Mouse (Mus musculus) lung, embryonic 15.5 days (tissue): ENCODE results near the gene Polr2a. TPM values are rescaled to one million over a fixed set of nuclear protein-coding genes. Genes with fewer than 3 reads are reported as not detected.
"Not testable (repeated sequence)": the region's sequence is repeated elsewhere in the genome, so short reads cannot be mapped to it uniquely, and the experiment has no call there.

Experiments used
- ATAC-seq: fragments of 200-750 bp; cut with Nextera tagmentation; 2 replicates; pipeline ENCODE4 v1.8.0; 2017; ENCODE audit warnings: moderate number of reproducible peaks, borderline replicate concordance; ENCODE audit not compliant: low FRiP score, low TSS enrichment; ENCODE audit errors: extremely low read depth
- H3K27ac ChIP-seq: fragments of 300-500 bp; sonication (generic); 2 replicates; pipeline ENCODE4 v1.5.1; 2015; ENCODE audit warnings: moderate library complexity, mild to moderate bottlenecking, inconsistent platforms
- H3K27me3 ChIP-seq: fragments of 300-500 bp; sonication (generic); 2 replicates; pipeline ENCODE4 v1.6.1; 2015; ENCODE audit warnings: inconsistent platforms
- H3K36me3 ChIP-seq: fragments of 300-500 bp; sonication (generic); 2 replicates; pipeline ENCODE4 v1.6.1; 2015; ENCODE audit warnings: inconsistent platforms
- H3K4me1 ChIP-seq: fragments of 300-500 bp; sonication (generic); 2 replicates; pipeline ENCODE4 v1.6.1; 2015; ENCODE audit warnings: inconsistent platforms
- H3K4me2 ChIP-seq: fragments of 300-500 bp; sonication (generic); 2 replicates; pipeline ENCODE4 v1.6.1; 2015; ENCODE audit warnings: inconsistent platforms, mild to moderate bottlenecking, moderate library complexity
- H3K4me3 ChIP-seq: fragments of 300-500 bp; sonication (generic); 2 replicates; pipeline ENCODE4 v1.5.1; 2015; ENCODE audit warnings: mild to moderate bottlenecking, inconsistent platforms
- H3K9ac ChIP-seq: fragments of 300-500 bp; sonication (generic); 2 replicates; pipeline ENCODE4 v1.6.1; 2015; ENCODE audit warnings: inconsistent platforms
- H3K9me3 ChIP-seq: fragments of 300-500 bp; sonication (generic); 2 replicates; pipeline ENCODE4 v1.6.1; 2016; ENCODE audit warnings: inconsistent platforms
- WGBS: fragments of 180-500 bp; shearing (Covaris S2); methylation state at CpG from one replicate; pipeline ENCODE4 v1.1.7; 2015; 5-methylcytosine and 5-hydroxymethylcytosine counted together
- polyA plus RNA-seq: library from polyadenylated mRNA; unstranded; fragments of >200 nt; fragmentation: Nextera tagmentation; extraction: Ambion mirVana; gene quantifications from 2 replicates; pipeline ENCODE4 v1.2.1, GENCODE M21; 2015

Polr2a gene
- polyA plus RNA-seq, 1 experiment from 2014 or later = 31.6 TPM

DNA sequence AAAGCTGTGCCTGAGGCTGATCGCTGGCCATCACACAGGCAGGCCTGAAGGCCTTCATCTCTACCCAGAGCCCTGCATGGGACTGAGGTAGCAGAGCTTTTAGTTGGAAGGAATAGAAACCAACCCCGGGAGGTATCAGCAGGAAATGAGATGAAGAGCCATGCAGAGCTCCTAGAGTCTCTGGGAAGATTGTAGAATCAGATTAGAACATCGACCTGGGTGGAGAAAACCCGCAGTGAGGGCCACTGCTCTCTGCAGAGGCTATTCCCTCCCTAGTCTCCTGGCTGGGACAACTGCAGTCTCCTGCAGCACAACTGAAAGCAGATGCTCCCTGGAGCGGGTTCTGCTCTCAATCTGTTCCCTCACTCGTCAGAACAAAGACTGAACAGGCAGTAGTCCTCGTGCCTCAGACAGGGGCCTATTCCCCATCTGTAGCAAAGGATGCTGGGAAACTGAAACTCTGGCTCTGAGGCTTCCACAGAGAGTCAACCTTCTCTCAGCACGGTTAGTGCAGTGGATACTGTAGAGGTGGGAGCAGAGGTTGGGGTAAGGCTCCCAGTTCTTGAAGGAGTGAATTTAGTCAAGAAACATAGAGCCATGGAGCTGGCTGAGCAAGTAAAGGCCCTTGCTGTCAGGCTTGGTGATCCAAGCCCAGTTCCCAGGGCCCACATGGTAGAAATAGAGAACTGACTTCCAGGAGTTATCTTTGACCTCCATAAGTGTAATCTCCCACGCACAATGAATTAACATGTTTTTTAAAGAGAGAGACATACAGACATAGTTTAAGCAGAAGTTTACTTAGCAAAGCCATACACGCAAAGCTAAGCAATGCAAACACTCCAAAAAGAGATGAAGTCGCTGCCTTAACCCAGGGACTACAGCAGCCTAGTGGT lies 48.6 kb downstream of the Polr2a start:
- no peak overlapping the region for H3K27ac ChIP-seq
- no peak for ATAC-seq
- H3K9me3 ChIP-seq = no peaks in the 10 kb centered on the region
- no peaks in the 10 kb centered on the region for H3K27me3 ChIP-seq
- no peak overlapping the region for H3K9ac ChIP-seq
- WGBS = 45% methylated on average over 11 of the region's 11 CpGs
- H3K4me3 ChIP-seq = no peak overlapping the region
- no peak overlapping the region for H3K4me2 ChIP-seq
- H3K4me1 ChIP-seq = no peaks in the 10 kb centered on the region
- H3K36me3 ChIP-seq = no peaks in the 10 kb centered on the region

DNA sequence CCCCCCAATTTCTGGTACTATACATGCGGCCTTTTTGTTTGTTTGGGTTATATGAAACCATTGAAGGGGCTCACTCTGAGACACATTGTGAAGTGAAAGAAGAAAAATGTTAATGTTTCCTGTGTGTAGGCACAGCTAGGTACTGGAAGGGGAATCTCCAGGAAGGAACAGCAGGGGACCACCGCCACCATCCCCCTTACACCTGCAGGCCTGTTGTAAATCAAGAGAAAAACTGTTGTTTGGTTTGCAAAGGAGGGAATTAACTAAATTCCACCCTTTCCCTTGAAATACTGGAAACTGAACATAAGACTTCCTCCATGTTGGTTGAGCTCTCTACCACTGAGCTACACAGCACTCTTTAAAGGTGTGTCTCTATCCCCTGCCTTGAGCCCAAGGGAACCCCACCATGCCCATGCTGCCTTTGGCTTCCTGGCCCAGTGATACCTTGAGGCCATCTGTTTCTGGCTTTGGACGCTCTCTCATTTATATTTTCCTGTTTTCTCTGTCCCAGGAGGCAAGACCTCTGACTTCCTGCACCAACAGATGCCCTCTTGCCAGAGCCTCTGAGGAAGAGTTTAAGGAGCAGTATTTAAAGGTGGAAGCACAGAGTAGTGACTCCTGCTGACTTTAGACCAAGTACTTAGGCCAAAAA lies 49.7 kb downstream of the Polr2a start:
- H3K9ac ChIP-seq = no peak overlapping the region
- H3K4me1 ChIP-seq = no peaks in the 10 kb centered on the region
- H3K4me3 ChIP-seq = no peak overlapping the region
- H3K27me3 ChIP-seq = no peaks in the 10 kb centered on the region
- ATAC-seq = no peak
- no peak overlapping the region for H3K4me2 ChIP-seq
- H3K9me3 ChIP-seq = no peaks in the 10 kb centered on the region
- no peak overlapping the region for H3K27ac ChIP-seq
- no peaks in the 10 kb centered on the region for H3K36me3 ChIP-seq
- WGBS = 67% methylated on average over 3 of the region's 3 CpGs

DNA sequence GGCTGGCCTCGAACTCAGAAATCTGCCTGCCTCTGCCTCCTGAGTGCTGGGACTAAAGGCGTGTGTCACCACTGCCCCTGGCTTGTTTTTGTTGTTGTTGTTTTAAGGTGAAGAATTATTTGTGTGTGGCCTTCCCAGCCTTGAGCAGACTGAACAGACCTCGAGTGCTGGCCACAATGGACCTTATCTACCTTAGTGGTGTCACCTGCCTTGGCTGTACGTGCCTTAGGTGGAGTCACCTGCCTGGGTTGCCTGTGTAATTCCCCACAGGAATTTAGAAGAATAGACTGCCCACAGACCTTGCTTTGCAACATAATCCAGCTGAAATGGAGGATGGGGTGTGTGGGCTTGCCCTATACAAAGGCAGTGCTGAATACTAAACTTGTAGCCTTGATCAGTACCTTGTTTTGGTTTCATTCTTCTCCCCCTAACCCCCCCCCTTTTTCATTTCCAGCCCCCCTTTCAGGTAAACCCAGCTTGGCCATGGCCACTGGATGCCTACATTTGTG lies 50.5 kb downstream of the Polr2a start:
- no peak overlapping the region for H3K4me3 ChIP-seq
- no peaks in the 10 kb centered on the region for H3K36me3 ChIP-seq
- 74% methylated on average over 4 of the region's 4 CpGs for WGBS
- H3K4me1 ChIP-seq = no peaks in the 10 kb centered on the region
- H3K9me3 ChIP-seq = no peaks in the 10 kb centered on the region
- no peaks in the 10 kb centered on the region for H3K27me3 ChIP-seq
- ATAC-seq = no peak
- H3K4me2 ChIP-seq = no peak overlapping the region
- H3K9ac ChIP-seq = no peak overlapping the region
- H3K27ac ChIP-seq = no peak overlapping the region

DNA sequence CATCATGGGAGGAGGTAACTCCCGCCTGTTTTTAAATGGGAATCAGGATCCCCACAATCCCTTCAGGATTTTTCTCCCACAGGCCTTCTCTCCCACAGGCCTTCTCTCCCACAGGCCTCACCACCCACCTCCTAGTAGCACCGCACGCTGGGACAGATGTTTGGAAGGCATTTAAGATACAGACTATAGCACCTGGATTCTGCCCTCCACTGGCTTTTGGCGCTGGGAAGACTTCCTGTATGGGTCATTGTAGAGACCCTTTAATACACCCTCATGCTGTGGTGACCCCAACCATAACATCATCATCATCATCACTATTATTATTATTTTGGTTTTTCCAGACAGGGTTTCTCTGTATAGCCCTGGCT lies 51.0 kb downstream of the Polr2a start:
- Histone ChIP-seq H3K27ac (no peak overlapping the region), H3K27me3 (no peaks in the 10 kb centered on the region), H3K4me2 (no peak overlapping the region), H3K4me3 (no peak overlapping the region), H3K4me1 (no peaks in the 10 kb centered on the region), H3K9me3 (no peaks in the 10 kb centered on the region), H3K36me3 (no peaks in the 10 kb centered on the region), H3K9ac (no peak overlapping the region)
- ATAC-seq = no peak
- 80% methylated on average over 4 of the region's 4 CpGs for WGBS

DNA sequence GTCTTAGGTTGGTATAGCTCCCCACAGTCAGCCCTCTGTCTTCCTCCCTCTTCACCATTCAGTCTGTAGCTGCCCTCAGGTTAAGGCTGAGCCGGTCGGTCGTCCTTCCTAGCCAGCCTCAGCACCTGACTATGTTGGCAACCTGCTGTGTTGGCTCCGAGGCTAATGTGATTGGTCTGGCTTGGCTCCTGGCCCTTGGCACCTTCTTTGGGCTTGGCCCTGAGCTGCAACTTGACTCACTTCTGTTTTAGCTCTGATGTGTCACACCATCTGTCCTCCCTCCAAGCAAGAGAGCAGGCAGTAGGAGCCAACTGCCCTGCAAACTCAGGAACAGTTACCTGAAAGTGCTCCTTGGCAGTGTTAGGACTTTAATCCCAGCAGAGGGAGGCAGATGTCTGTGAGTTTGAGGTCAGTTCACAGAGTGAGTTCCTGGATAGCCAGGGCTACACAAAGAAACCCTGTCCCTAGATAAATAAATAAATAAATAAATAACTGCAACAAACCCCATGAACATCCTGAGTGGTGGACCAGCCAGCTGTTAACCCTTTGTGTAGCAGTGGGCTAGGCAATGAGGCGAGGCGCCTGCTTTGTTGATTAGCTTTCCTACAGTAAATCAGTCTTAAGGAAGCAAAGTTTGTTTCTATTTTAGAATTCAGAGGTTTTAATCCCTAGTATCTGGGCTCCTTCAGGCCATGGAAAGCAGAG lies 51.5 kb downstream of the Polr2a start:
- Histone ChIP-seq H3K27ac (no peak overlapping the region), H3K4me3 (no peak overlapping the region), H3K27me3 (no peaks in the 10 kb centered on the region), H3K4me1 (no peaks in the 10 kb centered on the region), H3K9me3 (no peaks in the 10 kb centered on the region), H3K9ac (no peak overlapping the region), H3K36me3 (no peaks in the 10 kb centered on the region), H3K4me2 (no peak overlapping the region)
- no peak for ATAC-seq
- WGBS = 41% methylated on average over 6 of the region's 6 CpGs

DNA sequence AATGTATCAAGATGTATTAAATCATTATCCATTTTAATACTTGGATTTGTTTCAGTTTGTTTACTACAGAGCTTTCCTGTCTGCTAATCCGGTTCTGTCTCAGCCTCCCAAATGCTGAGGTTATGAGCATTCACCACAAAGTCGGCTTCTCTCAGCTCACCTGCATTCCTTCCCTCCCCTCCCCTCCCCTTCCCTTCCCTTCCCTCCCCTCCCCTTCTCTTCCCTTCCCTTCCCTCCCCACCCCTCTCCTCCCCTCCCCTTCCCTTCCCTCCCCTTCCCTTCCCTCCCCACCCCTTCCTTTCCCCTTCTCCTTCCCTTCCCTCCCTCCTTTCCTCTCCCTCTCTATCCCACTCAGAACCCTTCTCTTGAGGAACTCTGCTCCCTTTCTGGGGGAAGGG lies 53.8 kb downstream of the Polr2a start:
- H3K27me3 ChIP-seq = no peaks in the 10 kb centered on the region
- H3K27ac ChIP-seq = no peak overlapping the region
- ATAC-seq = no peak
- H3K36me3 ChIP-seq = no peaks in the 10 kb centered on the region
- 19% methylated on average over 2 of the region's 2 CpGs for WGBS
- no peaks in the 10 kb centered on the region for H3K4me1 ChIP-seq
- no peaks in the 10 kb centered on the region for H3K9me3 ChIP-seq
- no peak overlapping the region for H3K4me2 ChIP-seq
- H3K9ac ChIP-seq = no peak overlapping the region
- no peak overlapping the region for H3K4me3 ChIP-seq

DNA sequence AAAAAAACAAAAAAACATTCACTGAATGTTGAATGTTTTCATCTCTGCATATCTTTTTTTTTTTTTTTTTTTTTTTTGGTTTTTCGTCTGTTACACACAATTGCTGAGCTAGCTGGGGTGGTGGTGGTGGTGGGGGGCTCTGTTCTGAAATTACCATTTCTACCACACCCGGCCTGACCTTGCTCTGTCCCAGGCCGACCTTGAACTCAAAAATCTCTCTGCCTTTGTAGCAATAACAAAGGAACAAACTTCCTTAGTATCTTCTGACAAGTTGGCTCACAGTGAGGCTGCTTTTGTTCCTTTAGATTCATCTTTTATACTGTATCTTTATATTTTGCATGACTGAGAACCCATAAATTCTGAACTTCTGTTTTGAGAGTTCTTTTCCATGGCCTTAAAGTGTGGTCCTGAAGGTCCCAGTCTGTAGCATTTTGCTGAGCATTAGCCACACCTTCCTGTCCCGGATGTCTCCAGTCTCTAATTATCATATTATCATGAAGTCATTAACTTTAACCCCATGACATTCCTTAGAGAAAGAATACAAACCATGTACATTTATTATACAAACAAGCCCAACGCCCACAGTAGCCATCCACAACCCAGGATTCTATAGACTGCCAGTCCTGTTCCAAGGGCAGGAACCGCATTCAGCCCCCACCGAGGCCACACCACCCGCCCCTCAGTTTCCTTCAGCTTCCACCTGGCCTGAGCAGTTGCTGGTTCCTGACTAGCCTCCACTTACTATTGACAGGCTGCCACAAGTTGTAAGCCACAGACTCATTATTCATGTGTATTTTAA lies 54.4 kb downstream of the Polr2a start:
- H3K4me3 ChIP-seq = no peak overlapping the region
- ATAC-seq = no peak
- no peaks in the 10 kb centered on the region for H3K9me3 ChIP-seq
- no peaks in the 10 kb centered on the region for H3K36me3 ChIP-seq
- H3K9ac ChIP-seq = no peak overlapping the region
- WGBS = 45% methylated on average over 8 of the region's 8 CpGs
- H3K27me3 ChIP-seq = no peaks in the 10 kb centered on the region
- H3K27ac ChIP-seq = no peak overlapping the region
- no peak overlapping the region for H3K4me2 ChIP-seq
- H3K4me1 ChIP-seq = no peaks in the 10 kb centered on the region

DNA sequence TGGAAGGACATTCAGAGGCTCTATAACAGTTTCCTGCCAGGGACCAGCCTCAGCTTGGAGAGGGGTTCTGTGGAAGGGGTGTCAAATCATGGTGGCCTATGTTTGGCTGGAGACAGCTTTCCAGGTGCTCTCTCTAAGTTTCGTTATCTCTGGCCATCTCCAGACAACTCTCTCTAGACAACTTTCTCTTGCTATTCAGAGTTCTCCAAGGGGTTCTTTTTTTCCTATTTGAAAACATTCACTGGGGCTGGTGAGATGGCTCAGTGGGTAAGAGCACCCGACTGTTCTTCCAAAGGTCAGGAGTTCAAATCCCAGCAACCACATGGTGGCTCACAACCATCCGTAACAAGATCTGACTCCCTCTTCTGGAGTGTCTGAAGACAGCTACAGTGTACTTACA lies 55.1 kb downstream of the Polr2a start:
- not testable (repeated sequence) for H3K9ac ChIP-seq, H3K4me1 ChIP-seq, H3K4me2 ChIP-seq, H3K36me3 ChIP-seq, H3K27ac ChIP-seq, H3K4me3 ChIP-seq, H3K9me3 ChIP-seq, H3K27me3 ChIP-seq, ATAC-seq
- 60% methylated on average over 3 of the region's 3 CpGs for WGBS

DNA sequence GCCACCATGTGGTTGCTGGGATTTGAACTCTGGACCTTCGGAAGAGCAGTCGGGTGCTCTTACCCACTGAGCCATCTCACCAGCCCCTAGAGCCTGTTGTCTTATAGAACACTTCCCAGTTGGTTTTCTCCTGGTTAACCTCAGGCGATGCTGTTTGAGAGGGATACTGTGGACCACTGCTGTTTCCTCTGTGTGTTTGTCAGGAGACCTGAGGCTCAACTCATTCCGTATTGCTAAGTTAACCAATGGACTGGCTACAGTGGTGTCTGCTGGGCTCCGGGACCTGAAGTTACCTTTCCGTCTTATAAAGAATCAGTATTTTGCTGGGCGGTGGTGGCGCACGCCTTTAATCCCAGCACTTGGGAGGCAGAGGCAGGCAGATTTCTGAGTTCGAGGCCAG lies 55.6 kb downstream of the Polr2a start:
- not testable (repeated sequence) for H3K4me3 ChIP-seq, ATAC-seq, H3K27me3 ChIP-seq, H3K4me1 ChIP-seq, H3K9ac ChIP-seq, H3K27ac ChIP-seq, H3K36me3 ChIP-seq, H3K9me3 ChIP-seq, H3K4me2 ChIP-seq
- WGBS = 94% methylated on average over 10 of the region's 10 CpGs

DNA sequence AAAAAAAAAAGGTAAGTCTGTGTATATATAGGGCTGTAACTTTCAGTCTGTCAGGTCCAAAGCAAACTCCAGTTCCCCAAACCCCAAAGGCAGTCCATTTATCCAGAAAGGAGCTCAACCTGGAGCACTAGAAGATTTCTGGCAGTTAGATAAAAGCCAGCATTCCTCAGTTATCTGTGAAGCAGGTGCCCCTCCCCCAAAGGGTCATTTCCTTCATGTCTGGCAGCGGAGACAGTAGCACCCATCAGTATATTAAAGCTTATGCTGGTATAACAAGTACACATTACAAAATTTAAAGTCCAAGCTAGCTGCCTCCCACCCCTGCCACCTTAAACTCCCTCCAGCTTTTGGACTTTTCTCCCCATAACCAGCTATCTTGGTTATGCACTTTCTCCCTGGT lies 58.8 kb downstream of the Polr2a start:
- Histone ChIP-seq H3K4me1 (peaks cover 13% of the 10 kb centered on the region), H3K9ac (no peak overlapping the region), H3K4me2 (no peak overlapping the region), H3K36me3 (no peaks in the 10 kb centered on the region), H3K4me3 (no peak overlapping the region), H3K27me3 (no peaks in the 10 kb centered on the region), H3K9me3 (no peaks in the 10 kb centered on the region), H3K27ac (no peak overlapping the region)
- 37% methylated on average over 1 of the region's 1 CpGs for WGBS
- ATAC-seq = no peak

DNA sequence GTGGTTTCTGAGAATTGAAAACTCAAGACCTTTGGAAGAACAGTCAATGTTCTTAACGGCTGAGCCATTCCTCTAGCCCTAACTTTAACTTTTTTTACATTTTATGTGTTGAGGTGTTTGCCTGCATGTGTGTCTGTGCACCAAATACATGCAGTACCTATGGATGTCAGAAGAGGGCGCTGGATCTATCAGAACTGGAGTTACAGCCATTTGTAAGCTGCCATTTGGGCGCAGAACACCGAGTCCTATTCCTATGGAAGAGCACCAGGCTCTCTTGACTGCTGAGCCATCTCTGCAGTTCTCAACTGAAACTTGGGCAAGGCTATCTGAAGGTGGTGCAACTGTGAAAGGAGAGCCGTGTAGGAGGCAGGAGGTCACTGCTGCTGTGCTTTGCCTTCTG lies 59.9 kb downstream of the Polr2a start:
- Histone ChIP-seq H3K9ac (no peak overlapping the region), H3K9me3 (no peaks in the 10 kb centered on the region), H3K36me3 (no peaks in the 10 kb centered on the region), H3K27ac (no peak overlapping the region), H3K4me2 (no peak overlapping the region), H3K4me1 (peaks cover 13% of the 10 kb centered on the region), H3K4me3 (no peak overlapping the region), H3K27me3 (no peaks in the 10 kb centered on the region)
- 68% methylated on average over 5 of the region's 5 CpGs for WGBS
- ATAC-seq = no peak
